Mouse (Mus musculus) mesoderm, embryonic 11.5 days (tissue): ENCODE measurements around the gene Aplnr.

ENCODE experiments used
- DNase-seq: peaks from one replicate; pipeline ENCODE4 v3.0.0-alpha.2; 2012; ENCODE audit warnings: low read depth, low spot score

The Aplnr gene

DNA sequence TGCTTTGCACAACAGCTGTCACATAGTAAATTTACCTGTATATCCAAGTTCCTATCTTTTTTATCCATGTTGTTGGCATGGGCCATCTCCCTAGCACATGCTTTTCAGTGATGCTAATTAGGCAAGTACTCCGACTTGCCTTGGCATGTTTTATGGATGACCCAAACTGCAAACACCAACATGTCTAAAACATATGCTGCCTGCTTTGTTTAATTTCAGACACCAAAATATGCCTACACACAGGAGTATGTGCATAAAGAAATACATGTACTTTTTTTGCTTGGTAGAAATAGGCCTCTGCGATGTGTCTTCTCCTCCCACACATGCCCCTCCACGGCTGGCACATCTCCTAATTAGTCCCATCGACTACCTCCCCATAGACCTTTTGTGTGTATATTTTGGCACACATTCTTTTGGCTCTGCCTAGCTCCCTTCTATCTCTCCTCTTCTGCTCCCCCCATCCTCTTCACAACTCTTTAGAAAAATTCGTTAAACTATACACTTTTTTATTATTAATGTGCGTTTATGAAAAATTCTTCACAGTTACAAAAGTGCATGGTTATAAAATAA is 51.6 kb downstream of the Aplnr start:
- DNase-seq: no peak
